Mouse (Mus musculus) 3134 (cell line): ENCODE results near the gene Tmem141.

ENCODE experiments used
- DNase-seq: peaks from one replicate; pipeline ENCODE4 v3.0.0-alpha.2; 2011; ENCODE audit warnings: low spot score; ENCODE audit not compliant: insufficient read length; ENCODE audit errors: extremely low read depth

Tmem141 gene

DNA sequence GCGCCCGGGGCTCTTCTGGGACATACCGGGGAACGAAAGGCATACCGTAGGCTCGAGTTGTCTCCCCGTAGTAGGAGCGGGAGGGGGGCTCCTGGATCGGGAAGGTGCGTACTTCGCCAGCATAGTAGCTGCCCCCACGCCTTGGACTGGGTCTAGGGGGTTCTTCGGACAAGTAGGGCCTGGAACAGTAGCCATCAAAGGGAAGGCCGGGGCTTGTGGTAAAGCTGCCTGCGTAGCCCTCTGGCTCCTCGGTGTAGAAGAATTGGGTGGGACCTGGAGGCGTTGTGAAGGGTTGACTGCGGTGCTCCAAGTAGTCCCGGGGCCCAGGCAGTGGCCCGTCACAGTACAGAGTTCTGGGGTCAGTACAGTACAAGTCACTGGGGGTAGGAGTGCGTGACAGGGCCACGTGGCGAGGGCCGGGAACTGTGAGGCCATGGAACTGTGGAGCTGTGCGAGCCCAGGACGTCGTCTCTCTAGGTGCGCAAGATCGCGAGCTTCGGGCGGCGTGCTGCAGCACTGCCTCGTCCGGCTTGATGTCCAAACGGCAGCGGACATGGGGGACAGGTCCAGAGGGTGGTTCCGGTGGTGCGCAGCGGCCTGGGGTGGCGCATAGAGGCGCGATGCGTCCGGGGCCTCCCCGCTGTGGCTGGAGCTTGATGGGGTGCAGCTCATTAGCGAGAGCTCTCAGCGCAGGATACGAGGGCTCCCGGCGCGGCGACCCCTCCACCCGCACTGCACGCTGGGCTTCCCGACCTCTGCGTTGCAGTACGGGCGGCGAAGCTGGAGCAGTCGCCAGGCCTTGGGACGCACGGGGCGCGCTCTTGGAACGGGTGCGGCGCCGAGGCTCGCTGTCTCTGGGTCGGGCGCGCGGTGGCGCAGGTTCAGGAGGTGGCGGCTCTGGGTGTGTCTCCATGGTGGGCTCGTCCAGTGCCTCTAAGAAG is 42.7 kb downstream of the Tmem141 start:
- DNase-seq, result no peak

DNA sequence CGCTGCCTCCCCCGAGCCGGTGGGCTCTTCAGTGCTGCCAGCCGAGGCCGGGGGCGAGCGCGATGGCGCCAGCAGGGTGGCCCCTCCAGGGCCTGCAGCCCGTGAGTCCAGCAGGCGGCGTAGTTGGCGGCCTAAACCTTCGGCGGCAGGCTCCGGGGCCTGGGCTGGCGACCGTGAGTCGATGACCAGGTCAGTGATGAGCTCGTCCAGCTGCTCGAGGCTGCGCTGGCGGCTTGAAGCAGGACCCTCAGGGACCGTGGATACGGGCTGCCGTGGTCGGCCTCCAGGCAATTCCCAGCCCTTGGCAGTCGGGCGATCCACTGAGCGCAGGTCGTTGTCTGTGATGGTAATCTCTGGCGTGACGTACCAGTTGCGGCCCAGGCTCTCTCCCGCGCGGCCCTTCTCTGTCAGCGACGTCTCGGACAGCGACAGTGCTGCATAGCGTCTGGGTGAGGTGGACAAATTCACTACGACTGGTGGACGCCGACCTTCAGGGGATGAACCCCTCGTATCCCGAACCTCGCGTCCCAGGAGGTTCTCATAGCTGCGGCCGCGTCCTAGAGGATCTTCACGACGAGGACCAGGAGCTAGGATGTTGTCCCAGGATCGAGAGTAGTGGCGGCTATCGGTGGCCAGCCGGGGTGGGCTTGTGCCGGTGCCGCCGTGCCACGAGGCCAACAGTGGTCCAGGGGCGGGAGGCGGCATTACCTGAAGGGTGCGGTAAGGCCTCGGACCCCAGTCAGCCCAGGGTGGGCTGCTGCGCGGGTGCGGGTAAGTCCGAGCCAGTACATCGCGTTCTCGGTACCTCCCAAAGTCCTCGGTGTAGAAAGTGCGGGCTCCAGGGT is 43.6 kb downstream of the Tmem141 start:
- no peak for DNase-seq

DNA sequence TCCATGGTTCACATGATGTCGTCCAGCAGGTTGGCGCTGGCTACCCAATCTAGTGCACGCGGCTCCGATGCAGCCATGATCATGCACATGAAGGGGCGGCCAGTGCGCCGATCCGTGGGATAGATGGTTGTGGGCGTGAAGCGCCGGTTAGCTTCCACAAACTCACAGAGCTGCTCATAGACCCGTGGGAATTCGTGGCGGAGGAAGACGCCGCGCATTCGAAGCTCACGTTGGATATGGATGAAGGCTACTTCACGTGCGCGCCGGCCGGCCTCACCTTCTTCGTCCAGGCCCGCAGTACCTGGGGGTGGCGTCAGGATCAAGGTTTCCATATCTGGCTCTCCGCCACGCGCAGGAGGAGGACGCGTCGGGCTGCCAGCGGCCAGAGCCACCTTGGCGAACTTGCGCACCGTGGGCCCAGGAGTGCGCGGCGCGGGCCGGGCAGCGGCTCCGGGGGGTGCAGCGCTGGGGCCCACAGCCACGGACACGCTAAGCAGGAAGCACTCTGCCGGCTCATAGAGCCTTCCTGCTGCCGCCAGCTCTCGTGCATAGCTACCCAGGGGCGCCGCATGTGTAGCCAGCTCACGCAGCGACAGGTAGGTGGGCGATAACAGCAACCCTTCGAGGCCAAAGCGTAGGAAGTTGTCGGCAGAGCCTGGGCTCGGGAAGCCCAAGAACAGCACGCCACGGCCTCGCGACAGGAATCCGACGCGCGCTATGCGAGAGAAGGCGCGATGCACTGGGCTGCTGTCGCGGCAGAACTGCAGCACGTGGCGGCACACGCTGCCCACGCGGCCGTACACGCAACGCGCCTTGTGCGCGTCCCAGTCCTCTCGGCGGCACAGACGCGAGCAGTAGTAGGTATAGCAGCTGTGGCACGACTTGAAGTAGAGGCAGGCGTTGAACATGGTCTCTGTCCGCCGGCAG is 44.6 kb downstream of the Tmem141 start:
- DNase-seq, result no peak

DNA sequence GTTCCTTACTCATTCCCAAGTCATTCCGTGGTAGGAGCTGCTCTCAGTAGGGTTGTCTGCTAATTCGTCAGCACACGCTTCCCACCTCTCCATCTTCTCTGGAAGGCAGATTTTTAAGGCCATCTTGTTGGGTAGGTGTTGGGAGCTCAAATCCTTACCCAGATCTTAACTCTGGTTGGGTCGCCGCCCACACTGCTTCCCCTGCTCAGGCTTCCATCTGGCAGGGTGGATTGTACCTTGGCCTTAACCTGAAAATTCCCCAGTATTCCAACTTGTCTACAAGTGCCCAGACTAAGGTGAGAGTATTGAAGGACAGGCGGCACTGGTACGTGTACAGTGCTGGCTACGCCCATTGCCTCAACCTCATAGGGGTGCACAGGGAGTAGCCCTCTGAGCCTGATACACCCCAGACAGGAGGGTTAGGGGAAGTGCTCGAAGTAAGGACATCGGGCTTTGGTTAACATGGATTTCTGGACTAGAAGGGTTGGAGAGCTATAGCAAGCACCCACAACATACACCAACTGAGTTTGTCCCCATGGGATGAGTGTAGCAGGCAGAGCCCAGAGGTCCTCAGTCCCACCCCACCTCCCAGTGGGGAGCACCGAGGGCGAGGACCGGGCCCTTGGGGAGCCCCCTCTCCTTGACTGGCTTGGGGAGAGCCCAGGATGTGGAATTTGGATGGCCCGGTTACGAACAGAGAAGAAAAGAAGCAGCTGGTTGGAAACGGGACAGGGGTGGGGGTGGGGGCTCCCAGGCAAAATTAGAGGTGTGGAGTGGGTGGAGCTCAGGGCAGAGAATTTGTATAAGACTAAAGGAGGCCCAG is 45.6 kb downstream of the Tmem141 start:
- no peak for DNase-seq

DNA sequence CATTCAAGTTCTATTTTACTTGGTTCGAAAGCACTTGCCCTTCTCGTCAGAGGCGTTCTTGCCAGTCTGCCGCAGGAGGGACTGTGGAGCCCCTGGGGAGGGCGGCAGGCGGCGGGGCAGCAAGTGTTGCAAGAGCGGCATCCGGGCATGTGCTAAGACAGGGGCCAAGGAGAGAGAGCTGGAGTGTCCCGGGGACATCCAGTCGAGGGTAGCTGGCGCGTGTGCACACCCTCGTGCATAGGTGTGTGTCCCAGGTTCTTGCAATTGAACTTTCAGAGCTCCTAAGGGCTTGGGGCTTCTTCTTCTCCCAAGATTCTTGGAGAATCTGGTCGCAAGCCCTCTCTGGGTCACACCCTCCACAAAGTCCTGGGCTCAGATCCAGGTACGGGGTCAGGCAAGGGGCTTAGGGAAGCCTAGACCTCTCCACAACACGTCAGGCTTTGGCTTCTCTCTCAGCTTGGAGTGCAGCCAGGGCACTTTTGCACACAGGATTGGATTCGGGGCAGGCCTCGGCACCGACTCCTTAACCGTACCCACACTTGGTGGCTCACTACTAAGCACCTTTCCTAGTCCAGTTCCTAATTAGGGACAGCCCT is 46.3 kb downstream of the Tmem141 start:
- peak; percentile 72 for DNase-seq

DNA sequence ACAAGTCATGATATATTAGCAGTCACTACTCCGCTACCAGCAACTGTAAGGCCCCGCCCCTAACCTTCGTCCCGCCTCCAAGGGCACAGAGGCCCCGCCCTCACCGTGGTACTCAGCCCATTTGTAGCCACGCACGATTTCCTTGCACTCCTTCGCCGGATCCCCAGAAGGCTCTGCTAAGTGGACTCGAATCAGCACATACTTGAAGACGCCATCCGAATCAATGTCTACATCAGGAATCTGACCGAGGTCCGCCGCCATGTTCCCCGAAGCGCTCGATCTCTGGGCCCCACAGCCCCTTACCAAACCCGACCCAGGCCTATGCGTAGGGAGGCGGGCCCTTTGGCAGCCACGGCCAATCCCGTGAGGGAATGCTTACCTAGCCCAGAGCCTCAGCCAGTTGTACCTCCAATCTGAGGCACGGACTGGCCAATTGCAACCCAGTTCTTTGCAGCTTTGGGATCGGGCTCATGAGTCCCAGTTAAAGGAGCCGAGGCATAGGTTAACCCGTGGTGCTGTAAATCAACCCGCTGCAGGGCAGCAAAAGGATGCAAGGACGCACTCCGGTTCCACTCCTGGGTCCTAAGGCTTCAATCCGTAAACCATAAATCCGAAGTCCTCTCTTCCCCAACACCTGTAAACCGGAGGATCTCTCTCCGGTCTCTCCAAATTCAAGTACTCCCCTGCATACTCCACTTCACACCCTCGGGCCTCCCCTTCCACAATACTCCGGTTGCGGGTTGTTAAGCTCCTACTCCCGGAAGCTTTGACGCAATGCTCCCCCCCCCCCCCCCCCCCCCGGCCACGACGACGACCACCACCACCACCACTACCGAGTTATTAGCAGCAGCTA is 47.0 kb downstream of the Tmem141 start, which contains the start of the genes Mamdc4 and Phpt1:
TSS of gene Mamdc4 (minus strand) at position 267 of the 853 bp plus-strand sequence.
TSS of gene Phpt1 (minus strand) at position 646 of the 853 bp plus-strand sequence.
- DNase-seq, result peak; percentile 94

DNA sequence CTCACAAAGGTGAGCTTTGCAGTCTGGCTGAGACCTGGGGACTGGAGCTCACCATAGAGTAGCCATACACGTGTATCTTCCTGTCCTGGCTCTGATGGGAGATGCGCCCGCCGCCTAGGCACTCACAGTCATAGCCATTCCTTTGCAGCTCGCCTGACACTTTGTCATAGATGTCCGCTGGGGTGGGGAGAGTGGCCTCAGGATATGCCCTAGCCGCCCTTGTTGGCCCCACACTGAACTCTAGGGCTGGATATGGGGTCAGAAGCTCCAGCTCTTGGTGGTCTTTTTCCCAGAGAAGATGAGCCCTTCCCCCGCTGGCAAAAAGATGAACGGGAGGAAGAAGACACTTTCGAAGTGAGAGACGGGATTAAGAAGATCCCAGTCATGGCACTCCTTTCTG is 47.7 kb downstream of the Tmem141 start:
- no peak for DNase-seq

DNA sequence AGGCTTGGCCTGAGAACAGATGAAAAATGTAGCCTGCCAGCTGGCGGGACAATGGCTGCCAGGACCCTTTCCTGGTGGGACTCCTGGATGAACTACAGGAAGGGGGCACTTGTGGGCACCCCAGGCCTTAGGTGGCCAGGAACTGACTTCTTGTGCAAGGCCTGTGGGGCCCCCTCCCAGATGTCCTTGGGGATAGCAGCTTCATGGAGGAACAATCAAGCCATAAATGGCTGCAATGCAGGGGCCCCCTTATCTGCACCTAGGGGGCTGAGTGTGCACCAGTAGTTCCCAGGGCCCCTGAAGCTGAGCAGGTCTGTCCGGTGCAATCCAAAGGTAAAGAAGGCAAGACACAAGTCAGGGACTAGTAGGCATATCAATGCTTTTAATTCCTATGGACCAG is 48.7 kb downstream of the Tmem141 start:
- DNase-seq, result no peak

DNA sequence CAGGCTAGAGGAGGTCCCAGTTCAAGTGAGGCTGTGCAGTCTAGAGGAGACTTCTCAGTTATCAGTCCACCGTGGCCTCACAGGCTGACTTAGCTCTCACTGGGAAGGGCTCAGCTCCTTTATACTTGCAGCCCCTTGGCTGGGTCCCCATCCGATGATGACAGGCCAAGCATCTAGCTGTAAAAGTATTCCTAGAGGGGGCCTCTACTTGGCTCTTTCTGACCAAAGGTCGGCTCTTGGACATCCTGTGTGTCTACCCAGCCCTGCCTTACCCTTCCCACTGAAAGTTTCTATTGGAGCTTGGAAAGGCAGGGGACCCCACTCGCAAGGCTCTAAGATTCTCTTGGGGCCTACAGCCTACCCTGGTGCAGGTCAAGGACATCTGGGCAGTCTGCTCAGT is 50.6 kb downstream of the Tmem141 start:
- no peak for DNase-seq
